Mouse (Mus musculus) olfactory bulb, adult 2 months (tissue): ENCODE data around the gene Maml1.

Experiments used
- CTCF ChIP-seq: fragments of 200-500 bp; IDR thresholded peaks from 2 replicates; pipeline ENCODE4 v1.5.1; 2012; ENCODE audit warnings: low read depth, mild to moderate bottlenecking, low read length, moderate library complexity; ENCODE audit not compliant: insufficient read depth
- POLR2A ChIP-seq: fragments of 200-500 bp; IDR thresholded peaks from 2 replicates; pipeline ENCODE4 v1.6.1; 2012; ENCODE audit warnings: mild to moderate bottlenecking, low read depth, low read length, moderate library complexity; ENCODE audit not compliant: insufficient read depth

GRCm38 (mm10) chr11:50215633-50216032 lies 76.5 kb downstream of the Maml1 start:
- TF ChIP-seq CTCF (no peak), POLR2A (no peak)
